Mouse (Mus musculus) T-cell, adult 2 months (primary cell): ENCODE data around the gene Lhx4.
A peak's percentile ranks its signal among the peaks of the same experiment; 100 is the strongest.

Experiments used
- DNase-seq: peaks from one replicate; pipeline ENCODE4 v3.0.0; 2022; ENCODE audit warnings: low spot score

Lhx4 gene

GRCm38 (mm10) chr1:155751484-155752255 lies at the start of gene Lhx4:
Gene Lhx4, minus strand, starts transcription at chr1:155751684.
- no peak for DNase-seq

GRCm38 (mm10) chr1:155798000-155798399 lies 46.5 kb upstream of the Lhx4 start:
- no peak for DNase-seq

DNA sequence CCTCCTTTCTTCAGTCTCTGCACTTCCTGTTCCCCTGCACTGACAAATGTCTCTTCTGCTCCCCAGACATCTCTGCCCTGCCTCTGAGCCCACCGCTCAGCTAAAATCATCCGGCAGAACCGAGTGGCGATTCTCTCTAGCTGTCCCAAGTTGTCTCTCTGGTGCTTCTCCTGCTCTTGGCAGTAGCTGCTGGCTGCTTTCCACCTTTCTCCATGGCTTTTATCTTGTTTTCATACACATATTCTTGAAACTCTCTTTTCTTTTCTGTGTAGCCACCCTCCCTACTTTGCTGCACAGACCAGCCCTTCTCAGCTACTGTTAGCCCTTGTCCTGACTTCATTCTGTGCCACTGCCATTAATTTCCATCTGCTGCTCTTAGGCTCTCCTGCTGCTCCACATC lies 45.9 kb upstream of the Lhx4 start:
- no peak for DNase-seq

- no peak for DNase-seq
Measured at GRCm38 (mm10) chr1:155796757-155797405, 45.4 kb upstream of the Lhx4 start.

GRCm38 (mm10) chr1:155795791-155796233 lies 44.3 kb upstream of the Lhx4 start:
- DNase-seq, result no peak

- DNase-seq, result no peak
Measured at GRCm38 (mm10) chr1:155794855-155795254, 43.4 kb upstream of the Lhx4 start.

DNA sequence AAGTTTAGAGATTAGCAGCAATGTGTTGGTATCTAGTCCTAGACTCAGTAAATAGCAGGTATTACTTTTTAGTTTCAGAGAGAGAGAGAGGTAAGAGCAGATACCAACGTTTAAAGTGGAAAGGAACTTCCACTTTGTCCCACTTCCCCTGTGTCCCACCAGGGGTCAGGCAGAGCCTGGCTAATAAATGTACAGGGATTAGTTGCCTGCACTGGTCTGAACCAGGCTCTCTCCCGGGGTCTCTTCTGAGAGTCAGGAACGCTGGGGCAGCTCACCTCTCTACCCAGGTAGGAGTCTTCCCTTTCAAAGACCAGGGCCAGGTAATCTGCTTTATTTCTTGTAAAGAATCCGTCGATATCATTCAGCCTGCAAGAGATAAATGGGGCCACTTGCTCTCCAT lies 40.4 kb upstream of the Lhx4 start:
- DNase-seq, result no peak

GRCm38 (mm10) chr1:155790111-155790974 lies 38.9 kb upstream of the Lhx4 start:
- no peak for DNase-seq

DNA sequence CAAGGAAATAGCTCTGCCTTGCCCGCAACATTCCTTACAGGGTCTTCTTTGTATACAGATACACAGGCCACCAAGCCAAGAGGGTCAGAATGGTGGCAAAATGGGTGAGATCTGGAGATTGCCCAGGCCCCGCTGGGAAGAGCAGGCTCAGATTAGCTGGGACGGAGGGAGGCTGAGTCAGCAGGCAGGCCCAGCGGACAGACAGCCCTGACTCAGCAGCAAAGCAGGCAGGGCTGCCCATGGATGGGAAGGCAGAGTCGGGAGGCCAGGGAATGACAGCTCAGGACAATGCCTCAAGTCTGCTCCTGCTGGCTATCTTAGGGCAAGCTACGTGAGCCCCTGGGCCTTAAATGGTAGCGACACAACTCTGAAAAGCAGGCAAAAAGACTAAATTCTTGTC lies 34.4 kb upstream of the Lhx4 start:
- no peak for DNase-seq

DNA sequence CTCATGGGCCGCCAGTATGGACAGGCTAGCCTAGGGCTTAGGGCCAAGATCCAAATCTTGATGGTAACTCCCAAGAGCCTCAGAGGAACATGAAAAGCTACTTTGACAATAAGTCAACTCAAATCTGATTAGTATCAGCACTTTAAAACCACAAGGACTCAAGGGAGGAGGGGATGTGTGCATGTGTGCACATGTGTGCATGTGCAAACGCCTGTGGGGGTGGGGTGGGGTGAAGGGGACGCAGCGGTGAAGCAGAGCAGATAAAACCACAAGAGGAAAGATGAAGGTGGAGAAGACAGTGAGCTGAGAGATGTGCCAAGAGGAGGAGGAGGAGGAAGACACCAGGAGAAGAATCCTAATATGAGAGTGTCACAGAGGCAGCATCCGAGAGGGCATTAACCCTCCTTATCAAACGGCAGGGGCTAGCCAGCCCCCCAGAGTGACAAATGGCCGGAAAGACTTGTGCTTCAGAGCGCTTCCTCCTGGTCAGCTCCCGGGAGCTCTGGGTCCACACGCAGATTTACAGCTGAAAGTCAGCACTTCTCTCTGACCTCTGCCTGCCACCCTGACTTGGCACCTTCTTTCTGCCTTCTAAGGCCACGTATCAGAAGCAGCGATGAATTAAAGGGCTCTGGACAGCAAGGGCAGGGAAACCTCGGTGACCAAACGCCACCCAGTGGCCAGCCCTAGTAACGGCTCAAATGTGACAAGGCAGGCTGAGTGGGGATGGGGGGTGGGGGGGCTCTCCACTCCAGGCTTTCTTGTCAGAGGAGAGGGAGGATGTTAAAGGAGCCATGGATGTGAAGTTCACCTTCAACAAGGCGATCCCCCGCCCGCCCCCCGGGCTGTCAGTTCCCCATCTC lies 33.1 kb upstream of the Lhx4 start:
- DNase-seq, result peak; percentile 37

GRCm38 (mm10) chr1:155782382-155782781 lies 30.9 kb upstream of the Lhx4 start:
- peak; percentile 64 for DNase-seq

DNA sequence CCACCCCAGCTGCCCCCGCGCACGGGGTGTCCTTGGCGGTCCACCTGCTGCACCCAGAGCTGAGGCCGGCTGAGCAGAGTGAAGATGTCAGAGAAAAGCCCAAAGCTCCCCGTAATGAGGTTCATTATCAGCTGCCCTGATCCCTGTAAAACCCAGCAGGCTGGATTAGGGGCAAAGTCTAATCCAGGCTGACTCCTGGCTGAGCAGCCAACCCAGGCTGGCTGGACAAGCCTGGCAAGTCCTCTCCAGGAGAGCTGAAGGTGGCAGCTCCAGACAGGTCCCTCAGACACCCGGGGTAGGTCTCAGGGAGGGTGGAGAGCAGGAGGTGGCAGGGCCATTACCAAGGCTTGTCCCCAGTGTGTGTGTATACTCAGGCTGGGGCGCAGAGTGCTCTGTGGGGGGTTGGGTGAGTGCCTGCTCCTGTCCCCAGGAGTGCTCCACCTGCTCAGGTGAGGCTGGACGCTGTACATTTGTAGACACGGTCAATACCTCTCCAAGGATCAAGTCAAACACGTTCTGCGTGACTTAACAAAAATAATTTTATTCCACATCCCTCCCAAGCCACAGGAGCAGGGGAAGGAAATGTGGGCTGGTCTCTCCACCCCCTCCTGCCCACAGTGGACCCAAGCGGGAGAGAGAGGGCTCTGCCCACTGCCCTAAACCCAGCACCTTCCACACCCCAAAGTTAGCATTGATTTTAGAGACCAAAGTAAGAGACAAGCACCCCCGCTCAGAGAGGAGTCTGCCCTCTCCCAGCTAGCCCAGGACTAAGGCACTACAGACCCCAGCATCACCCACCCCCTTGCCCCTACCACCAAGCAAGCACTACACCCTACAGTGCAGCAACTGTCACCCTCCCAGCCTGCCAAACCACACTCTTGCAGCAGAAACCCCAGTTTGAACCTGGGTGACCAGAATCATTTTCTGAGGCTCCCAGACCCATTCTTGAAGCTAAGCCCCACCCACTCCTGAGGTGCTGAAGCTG lies 26.4 kb upstream of the Lhx4 start:
- DNase-seq, result no peak

DNA sequence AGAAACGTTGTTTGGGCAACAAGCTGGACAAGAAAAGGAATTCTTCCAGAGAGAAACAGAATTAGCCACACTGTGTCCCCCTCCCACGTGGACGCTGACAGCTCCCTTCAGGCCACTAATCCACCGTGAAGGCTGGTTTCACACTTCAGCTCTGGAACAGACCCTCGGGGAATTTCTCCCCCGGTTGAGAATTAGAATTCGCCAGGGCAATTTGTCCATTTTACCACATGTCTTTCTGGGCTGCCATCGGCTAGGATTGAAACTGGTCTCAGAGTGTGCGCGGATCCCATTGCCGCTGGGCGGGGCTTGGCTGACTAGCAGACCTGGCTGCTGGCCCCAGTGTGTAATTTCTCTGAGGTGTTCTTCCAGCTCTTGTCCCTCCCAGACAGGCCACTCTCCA lies 7.7 kb upstream of the Lhx4 start:
- no peak for DNase-seq

GRCm38 (mm10) chr1:155758711-155759110 lies 7.2 kb upstream of the Lhx4 start:
- no peak for DNase-seq

DNA sequence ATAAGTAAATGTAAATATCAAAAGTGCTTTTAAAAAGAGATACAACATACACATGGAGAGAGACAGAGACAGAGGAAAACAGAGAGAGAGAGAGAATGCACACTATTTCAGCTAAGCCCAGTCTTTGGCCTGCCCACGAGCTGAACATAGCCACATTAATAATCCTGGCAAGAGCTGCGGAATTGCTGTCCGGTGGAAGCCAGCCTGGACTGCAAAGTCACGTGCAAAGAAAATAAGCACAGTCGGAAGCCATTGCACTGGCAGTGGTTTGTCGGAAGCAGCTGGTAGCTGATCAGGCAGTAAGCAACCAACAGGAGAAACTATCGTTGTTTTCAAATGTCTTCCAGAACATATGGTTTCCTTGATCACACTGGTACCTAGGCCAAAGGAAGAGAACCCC lies 6.1 kb upstream of the Lhx4 start:
- DNase-seq, result no peak

- no peak for DNase-seq
Measured at GRCm38 (mm10) chr1:155753411-155753810, 1.9 kb upstream of the Lhx4 start.

- no peak for DNase-seq
Measured at GRCm38 (mm10) chr1:155750517-155751178, 836 bp downstream of the Lhx4 start.

- DNase-seq, result no peak
Measured at GRCm38 (mm10) chr1:155747911-155748310, 3.6 kb downstream of the Lhx4 start.

DNA sequence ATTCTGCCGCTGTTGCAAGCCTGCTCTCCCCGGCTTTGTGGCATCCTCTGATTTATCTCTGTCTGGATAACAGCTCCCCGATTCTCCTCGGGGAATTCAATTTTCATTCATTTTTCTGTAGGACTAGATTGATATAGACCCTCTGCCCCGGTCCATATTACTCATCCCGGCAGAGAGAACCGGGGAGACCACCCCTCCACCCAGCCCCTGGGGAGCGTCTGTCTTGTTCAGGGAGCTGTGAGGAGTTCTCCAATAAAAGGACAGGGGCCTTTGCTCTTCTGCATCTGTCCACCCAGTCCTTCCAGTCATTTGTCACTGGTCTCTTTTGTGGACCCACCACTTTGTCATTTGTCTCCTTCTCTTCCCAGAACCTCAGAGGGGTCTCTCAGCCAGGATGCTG lies 4.5 kb downstream of the Lhx4 start:
- DNase-seq, result no peak
